Mouse (Mus musculus): Measurements from ENCODE around the gene Mrgprh.

- no peak for TF ChIP-seq TAL1 (IDR thresholded peaks at IDR 0.05; ENCODE audit: low read length)
- no peak for TF ChIP-seq GATA1 (IDR thresholded peaks at IDR 0.05; ENCODE audit: low read length)
These were observed 43.2 kb upstream of the Mrgprh start for GRCm38 (mm10) chr17:12832657-12833056.

Measured in erythroblast, embryonic 14.5 days (primary cell).